Mouse (Mus musculus): ENCODE results near the gene Slc6a16. TPM values are rescaled to one million over a fixed set of nuclear protein-coding genes. Genes with fewer than 3 reads are reported as not detected.

The Slc6a16 gene
- polyA plus RNA-seq, 1 experiment, result not detected

GRCm38 (mm10) chr7:45265518-45265917, 24.6 kb downstream of the Slc6a16 start:
- H3K27ac ChIP-seq (ENCODE audit: insufficient read depth, low read length), result no peak overlapping the region

GRCm38 (mm10) chr7:45272786-45273412, 32.0 kb downstream of the Slc6a16 start:
- TF ChIP-seq POLR2A (IDR thresholded peaks at IDR 0.05; ENCODE audit: low read depth, low read length) (no peak), CTCF (IDR thresholded peaks at IDR 0.05; ENCODE audit: borderline replicate concordance, insufficient read depth, low read length) (no peak)
- H3K27ac ChIP-seq (ENCODE audit: insufficient read depth, low read length), result no peak overlapping the region
- H3K4me1 ChIP-seq (ENCODE audit: control insufficient read depth, insufficient read depth, low read length), result no peaks in the 10 kb centered on the region
- no peak overlapping the region for H3K4me3 ChIP-seq (ENCODE audit: insufficient read depth, low read length)

More at GRCm38 (mm10) chr7:45265518-45265917, 24.6 kb downstream of the Slc6a16 start:
- H3K4me3 ChIP-seq (ENCODE audit: insufficient read depth, low read length), result no peak overlapping the region
- no peaks in the 10 kb centered on the region for H3K4me1 ChIP-seq (ENCODE audit: control insufficient read depth, insufficient read depth, low read length)
- TF ChIP-seq POLR2A (IDR thresholded peaks at IDR 0.05; ENCODE audit: low read depth, low read length) (no peak), CTCF (IDR thresholded peaks at IDR 0.05; ENCODE audit: borderline replicate concordance, insufficient read depth, low read length) (no peak)

GRCm38 (mm10) chr7:45273672-45274071, 32.8 kb downstream of the Slc6a16 start:
- Histone ChIP-seq H3K27ac (ENCODE audit: insufficient read depth, low read length) (no peak overlapping the region), H3K4me3 (ENCODE audit: insufficient read depth, low read length) (no peak overlapping the region), H3K4me1 (ENCODE audit: control insufficient read depth, insufficient read depth, low read length) (no peaks in the 10 kb centered on the region)
- TF ChIP-seq POLR2A (IDR thresholded peaks at IDR 0.05; ENCODE audit: low read depth, low read length) (no peak), CTCF (IDR thresholded peaks at IDR 0.05; ENCODE audit: borderline replicate concordance, insufficient read depth, low read length) (no peak)

- TF ChIP-seq POLR2A (IDR thresholded peaks at IDR 0.05; ENCODE audit: low read depth, low read length) (no peak), CTCF (IDR thresholded peaks at IDR 0.05; ENCODE audit: borderline replicate concordance, insufficient read depth, low read length) (peak; percentile 77)
- Histone ChIP-seq H3K4me3 (ENCODE audit: insufficient read depth, low read length) (peak within 1 kb of the TSS; percentile 28), H3K27ac (ENCODE audit: insufficient read depth, low read length) (no peak within 1 kb of the TSS), H3K4me1 (ENCODE audit: control insufficient read depth, insufficient read depth, low read length) (no peaks in the 10 kb centered on the region)
Observed at GRCm38 (mm10) chr7:45277136-45277760, 36.4 kb downstream of the Slc6a16 start, which contains the start of gene Slc6a21. Slc6a21 (plus strand) TSS chr7:45277513.

- H3K27ac ChIP-seq (ENCODE audit: insufficient read depth, low read length), result no peak overlapping the region
- no peak overlapping the region for H3K4me3 ChIP-seq (ENCODE audit: insufficient read depth, low read length)
- H3K4me1 ChIP-seq (ENCODE audit: control insufficient read depth, insufficient read depth, low read length), result no peaks in the 10 kb centered on the region
- TF ChIP-seq POLR2A (IDR thresholded peaks at IDR 0.05; ENCODE audit: low read depth, low read length) (no peak), CTCF (IDR thresholded peaks at IDR 0.05; ENCODE audit: borderline replicate concordance, insufficient read depth, low read length) (no peak)
Observed at GRCm38 (mm10) chr7:45286486-45286885, 45.6 kb downstream of the Slc6a16 start.

GRCm38 (mm10) chr7:45296626-45297025, 55.7 kb downstream of the Slc6a16 start:
- H3K27ac ChIP-seq (ENCODE audit: insufficient read depth, low read length), result no peak overlapping the region

GRCm38 (mm10) chr7:45297563-45297962, 56.7 kb downstream of the Slc6a16 start:
- H3K4me3 ChIP-seq (ENCODE audit: insufficient read depth, low read length), result no peak overlapping the region
- H3K27ac ChIP-seq (ENCODE audit: insufficient read depth, low read length), result no peak overlapping the region
- no peak for TF ChIP-seq POLR2A (IDR thresholded peaks at IDR 0.05; ENCODE audit: low read depth, low read length)
- TF ChIP-seq CTCF (IDR thresholded peaks at IDR 0.05; ENCODE audit: borderline replicate concordance, insufficient read depth, low read length), result no peak
- H3K4me1 ChIP-seq (ENCODE audit: control insufficient read depth, insufficient read depth, low read length), result no peaks in the 10 kb centered on the region

More at GRCm38 (mm10) chr7:45296626-45297025, 55.7 kb downstream of the Slc6a16 start:
- TF ChIP-seq CTCF (IDR thresholded peaks at IDR 0.05; ENCODE audit: borderline replicate concordance, insufficient read depth, low read length) (no peak), POLR2A (IDR thresholded peaks at IDR 0.05; ENCODE audit: low read depth, low read length) (no peak)
- H3K4me3 ChIP-seq (ENCODE audit: insufficient read depth, low read length), result no peak overlapping the region
- no peaks in the 10 kb centered on the region for H3K4me1 ChIP-seq (ENCODE audit: control insufficient read depth, insufficient read depth, low read length)

GRCm38 (mm10) chr7:45299752-45300151, 58.9 kb downstream of the Slc6a16 start:
- no peak overlapping the region for H3K27ac ChIP-seq (ENCODE audit: insufficient read depth, low read length)
- TF ChIP-seq CTCF (IDR thresholded peaks at IDR 0.05; ENCODE audit: borderline replicate concordance, insufficient read depth, low read length) (peak; percentile 64; the same call in 1 of the 2 replicates), POLR2A (IDR thresholded peaks at IDR 0.05; ENCODE audit: low read depth, low read length) (no peak)
- H3K4me3 ChIP-seq (ENCODE audit: insufficient read depth, low read length), result no peak overlapping the region
- H3K4me1 ChIP-seq (ENCODE audit: control insufficient read depth, insufficient read depth, low read length), result no peaks in the 10 kb centered on the region

GRCm38 (mm10) chr7:45300270-45300669, 59.4 kb downstream of the Slc6a16 start:
- no peak overlapping the region for H3K27ac ChIP-seq (ENCODE audit: insufficient read depth, low read length)
- no peak overlapping the region for H3K4me3 ChIP-seq (ENCODE audit: insufficient read depth, low read length)
- H3K4me1 ChIP-seq (ENCODE audit: control insufficient read depth, insufficient read depth, low read length), result no peaks in the 10 kb centered on the region
- no peak for TF ChIP-seq POLR2A (IDR thresholded peaks at IDR 0.05; ENCODE audit: low read depth, low read length)
- TF ChIP-seq CTCF (IDR thresholded peaks at IDR 0.05; ENCODE audit: borderline replicate concordance, insufficient read depth, low read length), result peak; percentile 71; the same call in 1 of the 2 replicates

- no peak overlapping the region for H3K4me3 ChIP-seq (ENCODE audit: insufficient read depth, low read length)
- no peak overlapping the region for H3K27ac ChIP-seq (ENCODE audit: insufficient read depth, low read length)
- TF ChIP-seq CTCF (IDR thresholded peaks at IDR 0.05; ENCODE audit: borderline replicate concordance, insufficient read depth, low read length), result no peak
- no peak for TF ChIP-seq POLR2A (IDR thresholded peaks at IDR 0.05; ENCODE audit: low read depth, low read length)
- H3K4me1 ChIP-seq (ENCODE audit: control insufficient read depth, insufficient read depth, low read length), result no peaks in the 10 kb centered on the region
Observed at GRCm38 (mm10) chr7:45302626-45303025, 61.7 kb downstream of the Slc6a16 start.
